Mouse (Mus musculus) limb, embryonic 10.5 days (tissue): Measurements from ENCODE around the gene Scmh1. TPM values are rescaled to one million over a fixed set of nuclear protein-coding genes. Genes with fewer than 3 reads are reported as not detected.

Source experiments
- DNase-seq: peaks from one replicate; pipeline ENCODE4 v3.0.0-alpha.2; 2017; ENCODE audit warnings: low spot score
- H3K27ac ChIP-seq: fragments of 300-500 bp; sonication (generic); 2 replicates; pipeline ENCODE4 v1.5.1; 2016; ENCODE audit warnings: mild to moderate bottlenecking
- H3K27me3 ChIP-seq: fragments of 300-500 bp; sonication (generic); 2 replicates; pipeline ENCODE4 v1.6.1; 2016; ENCODE audit warnings: low read depth, mild to moderate bottlenecking; ENCODE audit not compliant: poor library complexity, severe bottlenecking
- H3K36me3 ChIP-seq: fragments of 300-500 bp; sonication (generic); 2 replicates; pipeline ENCODE4 v1.6.1; 2016; ENCODE audit warnings: mild to moderate bottlenecking, moderate library complexity
- H3K4me1 ChIP-seq: fragments of 300-500 bp; sonication (generic); 2 replicates; pipeline ENCODE4 v1.6.1; 2016
- H3K4me3 ChIP-seq: fragments of 300-500 bp; sonication (generic); 2 replicates; pipeline ENCODE4 v1.5.1; 2016; ENCODE audit warnings: mild to moderate bottlenecking, moderate library complexity
- H3K9me3 ChIP-seq: fragments of 300-500 bp; sonication (generic); replicated peaks from 2 replicates; pipeline ENCODE4 v1.6.1; 2016; ENCODE audit warnings: mild to moderate bottlenecking
- WGBS: fragments of 180-500 bp; shearing (Covaris S2); methylation state at CpG from one replicate; pipeline ENCODE4 v1.1.7; 2016; 5-methylcytosine and 5-hydroxymethylcytosine counted together
- polyA plus RNA-seq: library from polyadenylated mRNA; unstranded; fragments of >200 nt; fragmentation: Nextera tagmentation; extraction: Ambion mirVana; gene quantifications from 2 replicates; pipeline ENCODE4 v1.2.1, GENCODE M21; 2016

The Scmh1 gene
- polyA plus RNA-seq, 1 experiment from 2014 or later, result 38.5 TPM

DNA sequence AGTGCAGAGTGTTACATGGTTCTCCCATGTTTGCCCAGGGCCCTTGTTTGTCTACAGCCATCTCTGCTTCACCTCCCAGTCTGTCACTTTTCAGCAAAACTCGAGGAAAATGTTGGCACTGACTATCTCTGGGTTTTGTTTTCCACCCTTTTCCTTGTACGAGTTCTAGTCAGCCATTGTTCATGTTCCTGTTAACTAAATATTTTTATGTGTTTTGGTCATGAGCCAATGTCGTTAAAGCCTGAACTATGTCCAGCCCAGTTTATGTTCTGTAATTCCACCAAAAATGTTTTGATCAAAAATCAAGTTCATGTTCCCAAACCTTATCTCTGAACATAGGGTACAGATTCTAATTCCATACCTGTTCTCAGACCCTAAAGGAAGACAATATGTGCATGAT lies 166.6 kb downstream of the Scmh1 start:
- Histone ChIP-seq H3K27ac (no peak overlapping the region), H3K9me3 (no peaks in the 10 kb centered on the region), H3K4me1 (peaks cover 30% of the 10 kb centered on the region), H3K4me3 (no peak overlapping the region), H3K27me3 (no peaks in the 10 kb centered on the region), H3K36me3 (peaks cover 4% of the 10 kb centered on the region)
- WGBS, result 82% methylated on average over 3 of the region's 3 CpGs
- no peak for DNase-seq

Other genes starting within 250 kb of the Scmh1 start
- not detected in 2 replicates for gene Edn2, start 244.1 kb upstream of the Scmh1 start, polyA plus RNA-seq
- gene Foxo6, start 117.9 kb upstream of the Scmh1 start, polyA plus RNA-seq, result not detected in 2 replicates
- gene Slfnl1, start 127.0 kb downstream of the Scmh1 start, polyA plus RNA-seq, result not detected in 2 replicates
- gene Ctps, start 165.0 kb downstream of the Scmh1 start, polyA plus RNA-seq, result 135 and 158 TPM in 2 replicates
- not detected in 2 replicates for gene Gm8439, start 183.5 kb downstream of the Scmh1 start, polyA plus RNA-seq